Comparison of ENCODE assay signal across 14 mouse cellular contexts in genomic region chr7:45308551-45309240, GRCm38 (mm10). TPM values are rescaled to one million over a fixed set of nuclear protein-coding genes. Genes with fewer than 3 reads are reported as not detected.
DNase-seq lines count a peak whose midpoint lies in the region; ATAC-seq and TF ChIP-seq lines count a peak whose summit lies in the region.
"Had no signal": no experiment of that assay in that cellular context is flagged by ENCODE, and none has a peak within 500 bp of the region (broad histone marks: within the 10 kb centered on the region; RNA-seq: fewer than 3 reads in every experiment).

No protein-coding gene starts in this region.

- no peak for ATAC-seq in liver, embryonic 11.5 days (replicated peaks; ENCODE audit: low FRiP score)
- no peak for ATAC-seq in liver, postnatal 0 days
- ATAC-seq in common myeloid progenitor, adult 5-6 weeks (replicated peaks; ENCODE audit: low read depth, poor library complexity, severe bottlenecking): peak; percentile 56

- no peak for TF ChIP-seq EP300 in liver, postnatal 0 days (IDR thresholded peaks at IDR 0.05; ENCODE audit: low read depth)

- WGBS in liver, embryonic 11.5 days: 52% methylated on average over 15 of the region's 15 CpGs
- WGBS in liver, postnatal 0 days (ENCODE audit: insufficient replicate concordance): 34% methylated on average over 15 of the region's 15 CpGs

- H3K27me3 ChIP-seq in liver, embryonic 11.5 days (replicated peaks; ENCODE audit: control insufficient read depth, insufficient read depth, low read length): no peaks in the 10 kb centered on the region; the same call in 1 of the 2 replicates
- no peaks in the 10 kb centered on the region for H3K27me3 ChIP-seq in liver, postnatal 0 days (ENCODE audit: insufficient read depth, low read length)

- no peak overlapping the region for H3K9ac ChIP-seq in liver, embryonic 11.5 days (ENCODE audit: low read depth, low read length)
- H3K9ac ChIP-seq in liver, postnatal 0 days (replicated peaks): no peak overlapping the region
- H3K9ac ChIP-seq: liver, embryonic 14.5 days; midbrain, embryonic 12.5 days had no signal

- 0 out of 2 replicates have a peak overlapping the region, but pooled peaks have one; percentile 12 for H3K4me2 ChIP-seq in liver, embryonic 11.5 days
- no peak overlapping the region for H3K4me2 ChIP-seq in liver, postnatal 0 days (ENCODE audit: low read depth, low read length)
- H3K4me2 ChIP-seq: midbrain, embryonic 12.5 days had no signal

- H3K27ac ChIP-seq in liver, embryonic 11.5 days (ENCODE audit: low read depth, low read length): no peak overlapping the region
- no peak overlapping the region for H3K27ac ChIP-seq in liver, postnatal 0 days (ENCODE audit: low read depth)
- H3K27ac ChIP-seq: hindbrain, postnatal 0 days; left cerebral cortex, adult 2 months; liver, embryonic 14.5 days had no signal

- no peak for DNase-seq in liver, embryonic 11.5 days (ENCODE audit: low spot score)
- no peak for DNase-seq in liver, postnatal 0 days
- DNase-seq in 416B (ENCODE audit: low read depth): peak; percentile 67
- peak; percentile 31 for DNase-seq in CD4-positive helper T cell, adult 2 months (ENCODE audit: low read depth, low spot score)
- no peak for DNase-seq in cerebellum, postnatal 4 days (ENCODE audit: low spot score in 2 of 2)
- no peak for DNase-seq in layer of hippocampus, adult 8-10 months (ENCODE audit: low spot score in 2 of 2)
- DNase-seq: adrenal gland, adult 8-10 months had no signal

- no peak for TF ChIP-seq CTCF in liver, postnatal 0 days (IDR thresholded peaks at IDR 0.05; ENCODE audit: low read depth)

- H3K4me3 ChIP-seq in liver, embryonic 11.5 days (ENCODE audit: low read depth, low read length): no peak overlapping the region
- no peak overlapping the region for H3K4me3 ChIP-seq in liver, postnatal 0 days (ENCODE audit: low read depth, low read length)
- H3K4me3 ChIP-seq: left cerebral cortex, adult 2 months; midbrain, embryonic 12.5 days had no signal

- no peaks in the 10 kb centered on the region for H3K36me3 ChIP-seq in liver, embryonic 11.5 days (ENCODE audit: control insufficient read depth, insufficient read depth, low read length)
- no peaks in the 10 kb centered on the region for H3K36me3 ChIP-seq in liver, postnatal 0 days (replicated peaks; ENCODE audit: insufficient read depth, low read length)
- H3K36me3 ChIP-seq: midbrain, embryonic 12.5 days had no signal

- H3K9me3 ChIP-seq in liver, embryonic 11.5 days (ENCODE audit: control insufficient read depth, low read length): no peaks in the 10 kb centered on the region
- H3K9me3 ChIP-seq in liver, postnatal 0 days (ENCODE audit: low read length): no peaks in the 10 kb centered on the region
- H3K9me3 ChIP-seq: midbrain, embryonic 12.5 days had no signal

- 0 out of 2 replicates have a peak, but pooled peaks cover 2% of the 10 kb centered on the region for H3K4me1 ChIP-seq in liver, embryonic 11.5 days (replicated peaks; ENCODE audit: control insufficient read depth, insufficient read depth, low read length)
- H3K4me1 ChIP-seq in liver, postnatal 0 days (ENCODE audit: insufficient read depth): no peaks in the 10 kb centered on the region

RNA-seq across cellular contexts. Expression of gene Trpm4, which starts 24.9 kb away (rescaled TPM):
- 2.3 and 3.9 TPM in 2 replicates for polyA plus RNA-seq in liver, embryonic 11.5 days (2014; fragmentation: Nextera tagmentation; extraction: Ambion mirVana)
- polyA plus RNA-seq in liver, postnatal 0 days (2015; fragmentation: Nextera tagmentation; extraction: Ambion mirVana): 6.9 and 7.0 TPM in 2 replicates
- 3.1 and 3.4 TPM in 2 replicates for total RNA-seq in common myeloid progenitor, adult 5-6 weeks (2017)
- total RNA-seq in layer of hippocampus, adult 8-10 months (2022): 10 to 100 TPM; 16.0 to 25.6 (median 19.4) TPM

RNA-seq across cellular contexts. Expression of gene Hrc, which starts 26.4 kb away (rescaled TPM):
- 0.12 and 0.30 TPM in 2 replicates for polyA plus RNA-seq in liver, embryonic 11.5 days (2014; fragmentation: Nextera tagmentation; extraction: Ambion mirVana)
- 0.05 and 0.31 TPM in 2 replicates for polyA plus RNA-seq in liver, postnatal 0 days (2015; fragmentation: Nextera tagmentation; extraction: Ambion mirVana)
- total RNA-seq in common myeloid progenitor, adult 5-6 weeks (2017): 0.41 TPM in 1 of 2 replicates, not detected in the other
- total RNA-seq in layer of hippocampus, adult 8-10 months (2022): under 1 TPM in 2 of 4 experiments, not detected in 2; 0.21 to 0.39 TPM

RNA-seq across cellular contexts. Expression of gene Slc6a21, which starts 31.4 kb away (rescaled TPM):
- not detected in 2 replicates for polyA plus RNA-seq in liver, embryonic 11.5 days (2014; fragmentation: Nextera tagmentation; extraction: Ambion mirVana)
- polyA plus RNA-seq in liver, postnatal 0 days (2015; fragmentation: Nextera tagmentation; extraction: Ambion mirVana): 0.32 and 0.43 TPM in 2 replicates
- not detected in 2 replicates for total RNA-seq in common myeloid progenitor, adult 5-6 weeks (2017)
- total RNA-seq in layer of hippocampus, adult 8-10 months (2022): not detected
- total RNA-seq: gastrocnemius, adult 18-20 months; hindbrain, postnatal 0 days had no signal
- polyA plus RNA-seq: heart, embryonic 14.5 days; hindbrain, postnatal 0 days; liver, embryonic 14.5 days; midbrain, embryonic 12.5 days had no signal

RNA-seq across cellular contexts. Expression of gene Ppfia3, which starts 58.1 kb away (rescaled TPM):
- polyA plus RNA-seq in liver, embryonic 11.5 days (2014; fragmentation: Nextera tagmentation; extraction: Ambion mirVana): 2.0 and 2.1 TPM in 2 replicates
- not detected in 2 replicates for polyA plus RNA-seq in liver, postnatal 0 days (2015; fragmentation: Nextera tagmentation; extraction: Ambion mirVana)
- not detected in 2 replicates for total RNA-seq in common myeloid progenitor, adult 5-6 weeks (2017)
- 100 to 1,000 TPM; 123 to 143 (median 133) TPM for total RNA-seq in layer of hippocampus, adult 8-10 months (2022)

Comparison
In these comparisons a context has a peak if more than half of its experiments do, and no peak if none do; other contexts are left out.
1. DNase-seq: peak in 416B (single experiment) and CD4-positive helper T cell, adult 2 months (single experiment); none in liver, embryonic 11.5 days (single experiment), liver, postnatal 0 days (single experiment), cerebellum, postnatal 4 days (0 of 2) and layer of hippocampus, adult 8-10 months (0 of 2).